Mouse (Mus musculus) CH12.LX (cell line): Measurements from ENCODE around the gene Crbn. TPM values are rescaled to one million over a fixed set of nuclear protein-coding genes. Genes with fewer than 3 reads are reported as not detected.

Source experiments
- DNase-seq: peaks from one replicate; pipeline ENCODE4 v3.0.0-alpha.2; 2013; ENCODE audit errors: extremely low read depth
- H3K27ac ChIP-seq: 2 replicates; pipeline ENCODE4 v1.5.1; 2012; ENCODE audit warnings: low read depth, mild to moderate bottlenecking, control low read depth, moderate library complexity; ENCODE audit not compliant: insufficient read depth
- H3K27me3 ChIP-seq: replicated peaks from 2 replicates; pipeline ENCODE3; 2012; ENCODE audit warnings: inconsistent platforms
- H3K36me3 ChIP-seq, 2 experiments: replicated peaks in 1 of 2; 2 replicates each; pipeline versions ENCODE3 to v1.6.1; 2012; ENCODE audit warnings: inconsistent platforms in 1 of 2, low read length in 1 of 2, mild to moderate bottlenecking in 1 of 2, mixed read lengths in 1 of 2, moderate library complexity in 1 of 2; ENCODE audit not compliant: control insufficient read depth in 1 of 2, insufficient read depth in 1 of 2
- H3K4me1 ChIP-seq, 2 experiments: 2 replicates each; pipeline ENCODE4 v1.6.1; 2012; ENCODE audit warnings: inconsistent platforms in 1 of 2, moderate library complexity in 1 of 2; ENCODE audit not compliant: insufficient read depth in 2 of 2, control insufficient read depth in 1 of 2
- H3K4me2 ChIP-seq: 2 replicates; pipeline ENCODE4 v1.6.1; 2012; ENCODE audit warnings: low read depth, mild to moderate bottlenecking, control low read depth; ENCODE audit not compliant: poor library complexity, insufficient read depth, severe bottlenecking
- H3K4me3 ChIP-seq, 3 experiments: fragments of 150-350 bp in 1 of 3; sonication (generic) in 1 of 3; replicated peaks in 1 of 3; 2 replicates each; pipeline versions ENCODE3 to v1.5.1; 2011 to 2012; ENCODE audit warnings: low read depth in 2 of 3, low read length in 2 of 3, mild to moderate bottlenecking in 2 of 3, moderate library complexity in 2 of 3, control low read depth in 1 of 3, improper control_type of control experiment in 1 of 3, inconsistent platforms in 1 of 3, mixed read lengths in 1 of 3; ENCODE audit not compliant: poor library complexity in 1 of 3
- H3K79me2 ChIP-seq: replicated peaks from 2 replicates; pipeline ENCODE4 v1.6.1; 2012; ENCODE audit warnings: mild to moderate bottlenecking, moderate library complexity; ENCODE audit not compliant: control insufficient read depth, poor library complexity, insufficient read depth, severe bottlenecking; ENCODE audit errors: extremely low read depth
- H3K9ac ChIP-seq: 2 replicates; pipeline ENCODE4 v1.6.1; 2012; ENCODE audit warnings: low read depth, mild to moderate bottlenecking, control low read depth, moderate library complexity; ENCODE audit not compliant: insufficient read depth
- H3K9me3 ChIP-seq: replicated peaks from 2 replicates; pipeline ENCODE3; 2012; ENCODE audit warnings: low read length, inconsistent platforms, mixed read lengths
- BHLHE40 ChIP-seq: IDR thresholded peaks from 2 replicates; pipeline ENCODE4 v1.6.1; 2011; ENCODE audit warnings: mild to moderate bottlenecking, low read depth, low read length, improper control_type of control experiment
- CHD1 ChIP-seq: IDR thresholded peaks from 2 replicates; pipeline ENCODE4 v1.6.1; 2012; ENCODE audit warnings: low read depth, low read length, improper control_type of control experiment, inconsistent platforms
- CTCF ChIP-seq, 2 experiments: IDR thresholded peaks in 1 of 2; conservative IDR thresholded peaks in 1 of 2; 2 replicates each; pipeline ENCODE4 v1.5.1; 2011 to 2012; ENCODE audit warnings: low read depth in 2 of 2, low read length in 2 of 2, improper control_type of control experiment in 1 of 2, inconsistent platforms in 1 of 2, mild to moderate bottlenecking in 1 of 2, moderate library complexity in 1 of 2
- ELF1 ChIP-seq: IDR thresholded peaks from 2 replicates; pipeline ENCODE4 v1.6.1; 2014; ENCODE audit warnings: low read depth, mild to moderate bottlenecking, inconsistent platforms, low read length, improper control_type of control experiment
- EP300 ChIP-seq: IDR thresholded peaks from 2 replicates; pipeline ENCODE4 v1.6.1; 2011; ENCODE audit warnings: low read length, improper control_type of control experiment
- GABPA ChIP-seq: IDR thresholded peaks from 2 replicates; pipeline ENCODE4 v1.6.1; 2012; ENCODE audit warnings: low read depth, low read length, improper control_type of control experiment, inconsistent platforms; ENCODE audit not compliant: insufficient replicate concordance
- JUN ChIP-seq: IDR thresholded peaks from 2 replicates; pipeline ENCODE4 v1.6.1; 2011; ENCODE audit warnings: low read depth, mild to moderate bottlenecking, low read length, improper control_type of control experiment, moderate library complexity; ENCODE audit not compliant: insufficient read depth
- JUND ChIP-seq: conservative IDR thresholded peaks from 2 replicates; pipeline ENCODE4 v1.6.1; 2011; ENCODE audit warnings: low read depth, low read length, improper control_type of control experiment
- KAT2A ChIP-seq: IDR thresholded peaks from 2 replicates; pipeline ENCODE4 v1.6.1; 2012; ENCODE audit warnings: low read length, improper control_type of control experiment, inconsistent platforms; ENCODE audit not compliant: insufficient replicate concordance
- MAFK ChIP-seq: IDR thresholded peaks from 2 replicates; pipeline ENCODE4 v1.6.1; 2011; ENCODE audit warnings: low read length, improper control_type of control experiment; ENCODE audit not compliant: insufficient replicate concordance
- MAX ChIP-seq: IDR thresholded peaks from 2 replicates; pipeline ENCODE4 v1.6.1; 2011; ENCODE audit warnings: low read length, improper control_type of control experiment
- MEF2A ChIP-seq: IDR thresholded peaks from 2 replicates; pipeline ENCODE4 v1.6.1; 2014; ENCODE audit warnings: low read depth, mild to moderate bottlenecking, inconsistent platforms, low read length, improper control_type of control experiment, borderline replicate concordance
- MXI1 ChIP-seq: IDR thresholded peaks from 2 replicates; pipeline ENCODE4 v1.6.1; 2011; ENCODE audit warnings: mild to moderate bottlenecking, low read depth, low read length, improper control_type of control experiment
- MYC ChIP-seq: IDR thresholded peaks from 2 replicates; pipeline ENCODE4 v1.6.1; 2011; ENCODE audit warnings: low read depth, mild to moderate bottlenecking, improper control_type of control experiment, low read length
- NRF1 ChIP-seq: IDR thresholded peaks from 2 replicates; pipeline ENCODE4 v1.6.1; 2014; ENCODE audit warnings: low read depth, mild to moderate bottlenecking, inconsistent platforms, low read length, improper control_type of control experiment, moderate library complexity
- PAX5 ChIP-seq: IDR thresholded peaks from 2 replicates; pipeline ENCODE4 v1.6.1; 2012; ENCODE audit warnings: low read length, inconsistent platforms, mixed read lengths
- POLR2A ChIP-seq: IDR thresholded peaks from 2 replicates; pipeline ENCODE4 v1.6.1; 2011; ENCODE audit warnings: low read depth, mild to moderate bottlenecking, improper control_type of control experiment, low read length
- SIN3A ChIP-seq: IDR thresholded peaks from 2 replicates; pipeline ENCODE4 v1.6.1; 2012; ENCODE audit warnings: low read length, improper control_type of control experiment, inconsistent platforms
- SMC3 ChIP-seq: IDR thresholded peaks from 2 replicates; pipeline ENCODE4 v1.6.1; 2011; ENCODE audit warnings: low read depth, low read length, improper control_type of control experiment
- TCF12 ChIP-seq: IDR thresholded peaks from 2 replicates; pipeline ENCODE4 v1.6.1; 2014; ENCODE audit warnings: low read depth, mild to moderate bottlenecking, inconsistent platforms, low read length, improper control_type of control experiment
- USF1 ChIP-seq: IDR thresholded peaks from 2 replicates; pipeline ENCODE4 v1.6.1; 2014; ENCODE audit warnings: low read depth, mild to moderate bottlenecking, inconsistent platforms, low read length, improper control_type of control experiment
- USF2 ChIP-seq: conservative IDR thresholded peaks from 2 replicates; pipeline ENCODE4 v1.6.1; 2011; ENCODE audit warnings: low read depth, low read length, improper control_type of control experiment
- ZC3H11A ChIP-seq: IDR thresholded peaks from 2 replicates; pipeline ENCODE4 v1.6.1; 2012; ENCODE audit warnings: low read depth, mild to moderate bottlenecking, inconsistent platforms, low read length, improper control_type of control experiment
- ZKSCAN1 ChIP-seq: IDR thresholded peaks from 2 replicates; pipeline ENCODE4 v1.6.1; 2012; ENCODE audit warnings: low read depth, inconsistent platforms, low read length, improper control_type of control experiment, borderline replicate concordance
- ZMIZ1 ChIP-seq: IDR thresholded peaks from 2 replicates; pipeline ENCODE4 v1.6.1; 2012; ENCODE audit warnings: low read depth, mild to moderate bottlenecking, inconsistent platforms, low read length, improper control_type of control experiment
- ZNF384 ChIP-seq: IDR thresholded peaks from 2 replicates; pipeline ENCODE4 v1.6.1; 2012; ENCODE audit warnings: low read depth, low read length, improper control_type of control experiment, inconsistent platforms
- dilution Hi-C: fragments of 300-500 bp; cut with MboI; formaldehyde crosslinking; loops from 2 replicates; pipeline ENCODE4 v1.14.3; 2020; ENCODE audit warnings: low sequenced_read_pairs; ENCODE audit not compliant: extremely low pct_unique_long_range_greater_than_20kb, extremely low pct_ligation_motif_present
- in situ Hi-C: fragments of 300-500 bp; cut with MboI; formaldehyde crosslinking; loops from 3 replicates; pipeline ENCODE4 v1.14.3; 2019; ENCODE audit warnings: low sequenced_read_pairs, low pct_ligation_motif_present, low pct_unique_long_range_greater_than_20kb, mixed read lengths
- polyA plus RNA-seq: library from polyadenylated mRNA; unstranded; fragments of >175 nt; gene quantifications from 2 replicates; pipeline ENCODE4 v1.2.1, GENCODE M21; 2012; ENCODE audit warnings: low read depth; ENCODE audit not compliant: insufficient read length
- total RNA-seq, 2 experiments: library from RNA; depleted of rRNA; stranded (reverse); fragments of 300-350 nt in 1 of 2; fragments of >200 nt in 1 of 2; gene quantifications; 2 replicates each; pipeline ENCODE4 v1.2.3; 2012 to 2014

Crbn gene
- total and polyA plus RNA-seq, 3 experiments: 29.2 to 60.1 (median 30.8) TPM

DNA sequence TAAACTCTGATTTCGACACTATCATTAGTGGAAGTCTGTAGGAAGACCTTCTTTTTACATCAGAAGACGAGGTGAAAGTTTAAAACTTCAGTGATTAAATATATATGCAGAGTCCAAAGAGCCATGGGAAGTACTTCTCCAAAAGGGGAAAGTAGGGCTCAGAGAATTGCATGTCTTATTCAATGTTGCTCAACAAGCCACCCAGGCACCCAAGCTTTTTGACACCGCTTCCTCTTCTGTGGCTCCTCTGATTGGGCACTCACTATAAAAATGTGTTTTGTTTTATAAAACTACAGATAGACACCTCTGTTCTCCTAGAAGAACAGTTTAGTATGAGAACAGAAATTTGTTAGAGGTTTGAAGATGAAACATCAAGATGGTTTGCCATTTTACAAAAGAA lies 20.0 kb upstream of the Crbn start:
- Histone ChIP-seq H3K27me3 (no peaks in the 10 kb centered on the region), H3K36me3 (no peaks in the 10 kb centered on the region), H3K79me2 (no peaks in the 10 kb centered on the region), H3K9ac (no peak overlapping the region), H3K4me1 (no peaks in the 10 kb centered on the region), H3K4me3 (no peak overlapping the region), H3K27ac (no peak overlapping the region), H3K4me2 (no peak overlapping the region), H3K9me3 (no peaks in the 10 kb centered on the region)
- dilution Hi-C loops: no loop called here
- TF ChIP-seq SIN3A: no peak
- no peak for TF ChIP-seq SMC3
- TF ChIP-seq EP300: no peak
- TF ChIP-seq CTCF (conservative IDR thresholded peaks at IDR 0.05 in 1 of 2, IDR thresholded peaks at IDR 0.05 in 1 of 2; ENCODE audit: low read depth in 2 of 2, low read length in 2 of 2): no peak
- no peak for TF ChIP-seq ZMIZ1
- no peak for TF ChIP-seq ZKSCAN1
- no peak for TF ChIP-seq NRF1
- no peak for TF ChIP-seq MYC
- no peak for TF ChIP-seq TCF12
- no peak for TF ChIP-seq USF1
- TF ChIP-seq ZC3H11A: no peak
- TF ChIP-seq PAX5: no peak
- no peak for TF ChIP-seq ZNF384
- no peak for TF ChIP-seq MAFK
- TF ChIP-seq MAX: no peak
- no peak for TF ChIP-seq JUN
- TF ChIP-seq JUND: no peak
- no peak for TF ChIP-seq USF2
- TF ChIP-seq MEF2A: no peak
- no peak for DNase-seq
- in situ Hi-C loops: loop anchor here (25.0 kb wide), 1 partner anchor 1242 kb away; the partner anchor contains the start of gene Setmar

- no peak overlapping the region for H3K4me3 ChIP-seq
- H3K4me1 ChIP-seq: no peaks in the 10 kb centered on the region
- H3K9ac ChIP-seq: no peak overlapping the region
- in situ Hi-C loops: loop anchor here (25.0 kb wide), 1 partner anchor 1243 kb away; the partner anchor contains the start of gene Setmar
- no peaks in the 10 kb centered on the region for H3K79me2 ChIP-seq
- no peak for DNase-seq
- H3K27me3 ChIP-seq: no peaks in the 10 kb centered on the region
- TF ChIP-seq BHLHE40 (no peak), MYC (no peak), MXI1 (no peak), ELF1 (no peak), MAX (no peak), CHD1 (no peak), GABPA (no peak), KAT2A (no peak), POLR2A (no peak), MAFK (no peak), ZNF384 (no peak), ZC3H11A (no peak), TCF12 (no peak)
- no peak overlapping the region for H3K4me2 ChIP-seq
- H3K9me3 ChIP-seq: no peaks in the 10 kb centered on the region
- dilution Hi-C loops: no loop called here
- H3K36me3 ChIP-seq: no peaks in the 10 kb centered on the region
- H3K27ac ChIP-seq: no peak overlapping the region
These were observed 19.4 kb upstream of the Crbn start for GRCm38 (mm10) chr6:106819246-106819645.
